Comparison of ENCODE assay signal across 11 mouse cellular contexts in the genomic region with DNA sequence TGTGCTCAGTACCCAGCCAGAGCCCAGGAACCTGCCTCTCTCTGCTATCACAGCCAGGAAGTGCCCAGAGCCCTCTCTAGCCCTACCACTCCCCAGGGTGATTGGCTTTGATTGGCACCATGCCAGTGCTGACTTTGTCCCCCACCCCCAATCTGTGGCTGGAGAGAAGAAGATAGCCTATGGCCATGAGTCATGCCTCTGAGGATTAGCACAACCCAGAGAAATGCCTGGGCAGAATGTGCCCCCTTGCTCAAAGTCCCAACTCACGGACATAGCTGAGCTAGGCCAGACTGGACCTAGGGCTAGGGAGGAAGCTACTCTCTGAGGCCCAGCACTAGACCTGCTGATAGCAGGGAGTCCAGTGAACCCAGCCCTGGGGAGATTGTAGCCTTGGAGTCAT. TPM values are rescaled to one million over a fixed set of nuclear protein-coding genes. Genes with fewer than 3 reads are reported as not detected.
DNase-seq lines count a peak whose midpoint lies in the region; ATAC-seq lines count a peak whose summit lies in the region.
"Had no signal": no experiment of that assay in that cellular context is flagged by ENCODE, and none has a peak within 500 bp of the region (broad histone marks: within the 10 kb centered on the region; RNA-seq: fewer than 3 reads in every experiment).

No protein-coding gene starts in this region.

- no peaks in the 10 kb centered on the region for H3K36me3 ChIP-seq in heart, embryonic 13.5 days
- H3K36me3 ChIP-seq in kidney, embryonic 15.5 days: no peaks in the 10 kb centered on the region
- no peaks in the 10 kb centered on the region for H3K36me3 ChIP-seq in stomach, embryonic 16.5 days (ENCODE audit: control insufficient read depth, insufficient read depth, low read length)

- H3K9ac ChIP-seq in heart, embryonic 13.5 days: 0 out of 2 replicates have a peak overlapping the region, but pooled peaks have one; percentile 3
- no peak overlapping the region for H3K9ac ChIP-seq in kidney, embryonic 15.5 days
- no peak overlapping the region for H3K9ac ChIP-seq in stomach, embryonic 16.5 days (ENCODE audit: low read length)

- peaks cover 42% of the 10 kb centered on the region for H3K4me1 ChIP-seq in heart, embryonic 13.5 days
- peaks cover 28% of the 10 kb centered on the region for H3K4me1 ChIP-seq in kidney, embryonic 15.5 days
- H3K4me1 ChIP-seq in stomach, embryonic 16.5 days (ENCODE audit: control insufficient read depth, insufficient read depth, low read length): no peaks in the 10 kb centered on the region

- 4% methylated on average over 1 of the region's 1 CpGs for WGBS in heart, embryonic 13.5 days
- WGBS in kidney, embryonic 15.5 days: 50% methylated on average over 1 of the region's 1 CpGs
- WGBS in stomach, embryonic 16.5 days: 43% methylated on average over 1 of the region's 1 CpGs

- no peak overlapping the region for H3K4me3 ChIP-seq in heart, embryonic 13.5 days
- no peak overlapping the region for H3K4me3 ChIP-seq in kidney, embryonic 15.5 days (replicated peaks)
- no peak overlapping the region for H3K4me3 ChIP-seq in stomach, embryonic 16.5 days (replicated peaks; ENCODE audit: low read length)

- no peak overlapping the region for H3K4me2 ChIP-seq in heart, embryonic 13.5 days
- no peak overlapping the region for H3K4me2 ChIP-seq in kidney, embryonic 15.5 days
- no peak overlapping the region for H3K4me2 ChIP-seq in stomach, embryonic 16.5 days (ENCODE audit: low read depth, low read length)
- H3K4me2 ChIP-seq: midbrain, embryonic 11.5 days had no signal

- no peak for ATAC-seq in heart, embryonic 13.5 days (ENCODE audit: extremely low read depth, insufficient number of reproducible peaks, low FRiP score, low TSS enrichment)
- ATAC-seq in kidney, embryonic 15.5 days (replicated peaks; ENCODE audit: low FRiP score): no peak; the same call in 1 of the 2 replicates
- peak; percentile 74; the same call in 1 of the 2 replicates for ATAC-seq in stomach, embryonic 16.5 days (ENCODE audit: insufficient read depth, low FRiP score)

- no peak for DNase-seq in heart, adult 18-20 months
- peak; percentile 40 to 66 for DNase-seq in urinary bladder, adult 18-20 months (ENCODE audit: low spot score in 2 of 2)
- DNase-seq in urinary bladder, postnatal 4 days (ENCODE audit: low spot score in 2 of 2): no peak
- no peak for DNase-seq in right cerebral cortex, postnatal 25 days
- DNase-seq in spleen, adult 12 weeks (ENCODE audit: low spot score): no peak
- DNase-seq: adrenal gland, adult 8-10 months; cerebellum, adult 9-11 months had no signal

- H3K27me3 ChIP-seq in heart, embryonic 13.5 days (replicated peaks): no peaks in the 10 kb centered on the region; the same call in 1 of the 2 replicates
- no peaks in the 10 kb centered on the region for H3K27me3 ChIP-seq in kidney, embryonic 15.5 days
- H3K27me3 ChIP-seq in stomach, embryonic 16.5 days (ENCODE audit: control insufficient read depth, insufficient read depth, low read length): no peaks in the 10 kb centered on the region

- H3K27ac ChIP-seq in heart, embryonic 13.5 days (replicated peaks): peak overlapping the region; percentile 55; the same call in 1 of the 2 replicates
- H3K27ac ChIP-seq in kidney, embryonic 15.5 days: peak overlapping the region; percentile 19; the same call in 1 of the 2 replicates
- peak overlapping the region; percentile 8; the same call in 1 of the 2 replicates for H3K27ac ChIP-seq in stomach, embryonic 16.5 days (ENCODE audit: low read length)

- H3K9me3 ChIP-seq in heart, embryonic 13.5 days: no peaks in the 10 kb centered on the region
- no peaks in the 10 kb centered on the region for H3K9me3 ChIP-seq in kidney, embryonic 15.5 days (replicated peaks)
- H3K9me3 ChIP-seq in stomach, embryonic 16.5 days (replicated peaks; ENCODE audit: control insufficient read depth, low read length): no peaks in the 10 kb centered on the region

RNA-seq across cellular contexts. Expression of a gene that starts 10.7 kb away (rescaled TPM):
- 2.4 and 3.4 TPM in 2 replicates for polyA plus RNA-seq in heart, embryonic 13.5 days (2015; fragmentation: Nextera tagmentation; extraction: Ambion mirVana)
- 10 to 100 TPM; 14.7 to 16.0 TPM for total RNA-seq in heart, adult 18-20 months (2021)
- polyA plus RNA-seq in kidney, embryonic 15.5 days (2015; fragmentation: Nextera tagmentation; extraction: Ambion mirVana): 7.6 and 8.1 TPM in 2 replicates
- 6.9 and 7.4 TPM in 2 replicates for polyA plus RNA-seq in stomach, embryonic 16.5 days (2015; fragmentation: Nextera tagmentation; extraction: Ambion mirVana)

RNA-seq across cellular contexts. Expression of a gene that starts 41.1 kb away (rescaled TPM):
- polyA plus RNA-seq in heart, embryonic 13.5 days (2015; fragmentation: Nextera tagmentation; extraction: Ambion mirVana): not detected in 2 replicates
- total RNA-seq in heart, adult 18-20 months (2021): not detected
- 0.31 and 0.51 TPM in 2 replicates for polyA plus RNA-seq in kidney, embryonic 15.5 days (2015; fragmentation: Nextera tagmentation; extraction: Ambion mirVana)
- 0.49 and 0.61 TPM in 2 replicates for polyA plus RNA-seq in stomach, embryonic 16.5 days (2015; fragmentation: Nextera tagmentation; extraction: Ambion mirVana)

RNA-seq across cellular contexts. Expression of a gene that starts 41.1 kb away (rescaled TPM):
- polyA plus RNA-seq in heart, embryonic 13.5 days (2015; fragmentation: Nextera tagmentation; extraction: Ambion mirVana): 0.05 TPM in 1 of 2 replicates, not detected in the other
- total RNA-seq in heart, adult 18-20 months (2021): under 1 TPM in 1 of 2 experiments, not detected in 1; 0.10 TPM
- 0.05 TPM in 2 replicates for polyA plus RNA-seq in kidney, embryonic 15.5 days (2015; fragmentation: Nextera tagmentation; extraction: Ambion mirVana)
- polyA plus RNA-seq in stomach, embryonic 16.5 days (2015; fragmentation: Nextera tagmentation; extraction: Ambion mirVana): 0.14 and 0.35 TPM in 2 replicates

Comparison
In these comparisons a context has a peak if more than half of its experiments do, and no peak if none do; other contexts are left out.
1. DNase-seq: peak in urinary bladder, adult 18-20 months (2 of 2); none in heart, adult 18-20 months (0 of 2), urinary bladder, postnatal 4 days (0 of 2), right cerebral cortex, postnatal 25 days (single experiment) and spleen, adult 12 weeks (single experiment).
2. Peak in every context shown above with its lines, with median percentiles within 50 percentile points of each other: H3K27ac ChIP-seq.